Mouse (Mus musculus) G1E (cell line): ENCODE data around the gene Gm42957.

ENCODE experiments used
- CTCF ChIP-seq: IDR thresholded peaks from 2 replicates; pipeline ENCODE4 v1.5.1; 2012; ENCODE audit warnings: low read depth, low read length, inconsistent platforms, mixed read lengths
- GATA1 ChIP-seq: IDR thresholded peaks from 2 replicates; pipeline ENCODE4 v1.6.1; 2012; ENCODE audit warnings: borderline replicate concordance, low read length, inconsistent platforms, mixed read lengths

- no peak for TF ChIP-seq CTCF
- TF ChIP-seq GATA1: no peak
These were observed 12.1 kb upstream of the Gm42957 start for GRCm38 (mm10) chr3:96623201-96623600.
